In genomic region chr6:140768180-140768579, GRCm38 (mm10) we compare ENCODE assay signal across 19 mouse cellular contexts. TPM values are rescaled to one million over a fixed set of nuclear protein-coding genes. Genes with fewer than 3 reads are reported as not detected.
A peak's percentile ranks its signal among the peaks of the same experiment; 100 is the strongest.
DNase-seq lines count a peak whose midpoint lies in the region; ATAC-seq and TF ChIP-seq lines count a peak whose summit lies in the region.
"Had no signal": no experiment of that assay in that cellular context is flagged by ENCODE, and none has a peak within 500 bp of the region (broad histone marks: within the 10 kb centered on the region; RNA-seq: fewer than 3 reads in every experiment).

No protein-coding gene starts in this region.

- no peaks in the 10 kb centered on the region for H3K36me3 ChIP-seq in liver, postnatal 0 days (replicated peaks; ENCODE audit: insufficient read depth, low read length)
- no peaks in the 10 kb centered on the region for H3K36me3 ChIP-seq in liver, embryonic 12.5 days
- no peaks in the 10 kb centered on the region for H3K36me3 ChIP-seq in thymus, adult 2 months (ENCODE audit: control insufficient read depth, insufficient read depth, low read length)
- H3K36me3 ChIP-seq in neural tube, embryonic 15.5 days: no peaks in the 10 kb centered on the region
- H3K36me3 ChIP-seq: embryonic facial prominence, embryonic 12.5 days; midbrain, embryonic 12.5 days; neural tube, embryonic 12.5 days had no signal

- H3K4me2 ChIP-seq in liver, postnatal 0 days (ENCODE audit: low read depth, low read length): no peak overlapping the region
- no peak overlapping the region for H3K4me2 ChIP-seq in liver, embryonic 12.5 days
- H3K4me2 ChIP-seq in neural tube, embryonic 15.5 days: no peak overlapping the region
- H3K4me2 ChIP-seq: embryonic facial prominence, embryonic 12.5 days; lung, embryonic 14.5 days had no signal

- ATAC-seq in liver, postnatal 0 days: no peak
- no peak for ATAC-seq in liver, embryonic 12.5 days
- ATAC-seq in neural tube, embryonic 15.5 days (ENCODE audit: low FRiP score): no peak
- ATAC-seq: intestine, embryonic 16.5 days had no signal

- no peak overlapping the region for H3K4me3 ChIP-seq in liver, postnatal 0 days (ENCODE audit: low read depth, low read length)
- H3K4me3 ChIP-seq in liver, embryonic 12.5 days: no peak overlapping the region
- no peak overlapping the region for H3K4me3 ChIP-seq in thymus, adult 2 months (ENCODE audit: control insufficient read depth, insufficient read depth, low read length)
- no peak overlapping the region for H3K4me3 ChIP-seq in neural tube, embryonic 15.5 days (replicated peaks)
- H3K4me3 ChIP-seq: embryonic facial prominence, embryonic 12.5 days; left cerebral cortex, adult 2 months; midbrain, embryonic 12.5 days; neural tube, embryonic 12.5 days had no signal

- 64% methylated on average over 8 of the region's 8 CpGs for WGBS in liver, postnatal 0 days (ENCODE audit: insufficient replicate concordance)
- 56% methylated on average over 8 of the region's 8 CpGs for WGBS in liver, embryonic 12.5 days (ENCODE audit: insufficient replicate concordance)
- WGBS in thymus, adult 2 months: 75% methylated on average over 8 of the region's 8 CpGs
- 66% methylated on average over 8 of the region's 8 CpGs for WGBS in neural tube, embryonic 15.5 days

- no peak for TF ChIP-seq EP300 in liver, postnatal 0 days (IDR thresholded peaks at IDR 0.05; ENCODE audit: low read depth)

- no peaks in the 10 kb centered on the region for H3K9me3 ChIP-seq in liver, postnatal 0 days (ENCODE audit: low read length)
- H3K9me3 ChIP-seq in liver, embryonic 12.5 days (replicated peaks): no peaks in the 10 kb centered on the region
- H3K9me3 ChIP-seq in neural tube, embryonic 15.5 days (replicated peaks): no peaks in the 10 kb centered on the region
- H3K9me3 ChIP-seq: embryonic facial prominence, embryonic 12.5 days; midbrain, embryonic 12.5 days; neural tube, embryonic 12.5 days had no signal

- peak; percentile 32 to 34 for DNase-seq in cerebellum, postnatal 10 days
- DNase-seq in cerebellum, postnatal 36 days: no peak
- peak; percentile 19 for DNase-seq in liver, postnatal 0 days
- DNase-seq in thymus, postnatal 0 days (ENCODE audit: low spot score): peak; percentile 33
- no peak for DNase-seq in thymus, adult 2 months
- DNase-seq in kidney, adult 8-10 months: no peak
- DNase-seq: adrenal gland, postnatal 25 days; lung, embryonic 14.5 days had no signal

- H3K27ac ChIP-seq in liver, postnatal 0 days (ENCODE audit: low read depth): no peak overlapping the region
- H3K27ac ChIP-seq in liver, embryonic 12.5 days: no peak overlapping the region
- H3K27ac ChIP-seq in thymus, adult 2 months (ENCODE audit: control insufficient read depth, insufficient read depth, low read length): no peak overlapping the region
- H3K27ac ChIP-seq in neural tube, embryonic 15.5 days (replicated peaks): peak overlapping the region; percentile 58
- H3K27ac ChIP-seq: embryonic facial prominence, embryonic 12.5 days; left cerebral cortex, adult 2 months had no signal

- TF ChIP-seq POLR2A in thymus, adult 2 months (IDR thresholded peaks at IDR 0.05; ENCODE audit: control insufficient read depth, extremely low read depth, insufficient read depth, low read length, poor library complexity): no peak

- no peak; the same call in 1 of the 2 replicates for TF ChIP-seq CTCF in liver, postnatal 0 days (IDR thresholded peaks at IDR 0.05; ENCODE audit: low read depth)
- TF ChIP-seq CTCF in thymus, adult 2 months (IDR thresholded peaks at IDR 0.05; ENCODE audit: borderline replicate concordance, control insufficient read depth, extremely low read depth, insufficient read depth, low read length, poor library complexity): no peak

- no peaks in the 10 kb centered on the region for H3K27me3 ChIP-seq in liver, postnatal 0 days (ENCODE audit: insufficient read depth, low read length)
- no peaks in the 10 kb centered on the region for H3K27me3 ChIP-seq in liver, embryonic 12.5 days (replicated peaks)
- H3K27me3 ChIP-seq in thymus, adult 2 months (ENCODE audit: control insufficient read depth, insufficient read depth, low read length): no peaks in the 10 kb centered on the region
- no peaks in the 10 kb centered on the region for H3K27me3 ChIP-seq in neural tube, embryonic 15.5 days (replicated peaks)
- H3K27me3 ChIP-seq: embryonic facial prominence, embryonic 12.5 days; midbrain, embryonic 12.5 days; neural tube, embryonic 12.5 days had no signal

- no peak overlapping the region for H3K9ac ChIP-seq in liver, postnatal 0 days (replicated peaks)
- H3K9ac ChIP-seq in liver, embryonic 12.5 days: no peak overlapping the region
- no peak overlapping the region for H3K9ac ChIP-seq in neural tube, embryonic 15.5 days (replicated peaks)
- H3K9ac ChIP-seq: embryonic facial prominence, embryonic 12.5 days; lung, embryonic 14.5 days; midbrain, embryonic 12.5 days; neural tube, embryonic 12.5 days had no signal

- H3K4me1 ChIP-seq in liver, postnatal 0 days (ENCODE audit: insufficient read depth): no peaks in the 10 kb centered on the region
- H3K4me1 ChIP-seq in liver, embryonic 12.5 days: no peaks in the 10 kb centered on the region
- no peaks in the 10 kb centered on the region; the same call in 1 of the 2 replicates for H3K4me1 ChIP-seq in thymus, adult 2 months (replicated peaks; ENCODE audit: control insufficient read depth, insufficient read depth, low read length)
- peaks cover 20% of the 10 kb centered on the region for H3K4me1 ChIP-seq in neural tube, embryonic 15.5 days

RNA-seq across cellular contexts. Expression of gene Gm11077, which starts 39.1 kb away (rescaled TPM):
- polyA plus RNA-seq in liver, postnatal 0 days (2015; fragmentation: Nextera tagmentation; extraction: Ambion mirVana): not detected in 2 replicates
- polyA plus RNA-seq in liver, embryonic 12.5 days (2016; fragmentation: Nextera tagmentation; extraction: Ambion mirVana): not detected in 2 replicates
- not detected in 2 replicates for polyA plus RNA-seq in thymus, postnatal 0 days (2015; fragmentation: Nextera tagmentation; extraction: Ambion mirVana)
- not detected in 2 replicates for polyA plus RNA-seq in thymus, adult 2 months (2012; rRNA removed)
- not detected in 2 replicates for polyA plus RNA-seq in neural tube, embryonic 15.5 days (2015; fragmentation: Nextera tagmentation; extraction: Ambion mirVana)
- polyA plus RNA-seq: embryonic facial prominence, embryonic 12.5 days; gonadal fat pad, adult 2 months; heart, embryonic 16.5 days; intestine, embryonic 16.5 days; large intestine, adult 2 months; limb, embryonic 14.5 days; lung, embryonic 14.5 days; midbrain, embryonic 12.5 days; neural tube, embryonic 12.5 days had no signal

Comparison
In these comparisons a context has a peak if more than half of its experiments do, and no peak if none do; other contexts are left out.
1. DNase-seq: peak in cerebellum, postnatal 10 days (2 of 2), liver, postnatal 0 days (single experiment) and thymus, postnatal 0 days (single experiment); none in cerebellum, postnatal 36 days (0 of 2), thymus, adult 2 months (single experiment) and kidney, adult 8-10 months (0 of 2).